15 mouse cellular contexts compared by ENCODE assay signal in genomic region chr5:25544061-25544460, GRCm38 (mm10). TPM values are rescaled to one million over a fixed set of nuclear protein-coding genes. Genes with fewer than 3 reads are reported as not detected.
DNase-seq lines count a peak whose midpoint lies in the region; ATAC-seq and TF ChIP-seq lines count a peak whose summit lies in the region.
"Had no signal": no experiment of that assay in that cellular context is flagged by ENCODE, and none has a peak within 500 bp of the region (broad histone marks: within the 10 kb centered on the region; RNA-seq: fewer than 3 reads in every experiment).

No protein-coding gene starts in this region.

- H3K79me2 ChIP-seq in heart, adult 2 months (replicated peaks; ENCODE audit: control insufficient read depth, insufficient read depth, low read length): no peaks in the 10 kb centered on the region

- ATAC-seq in heart, embryonic 12.5 days (ENCODE audit: insufficient number of reproducible peaks, low FRiP score): no peak

- no peak for TF ChIP-seq EP300 in heart, adult 2 months (IDR thresholded peaks at IDR 0.05; ENCODE audit: insufficient read depth, low read depth, low read length)

- H3K4me3 ChIP-seq in heart, adult 2 months: no peak overlapping the region
- H3K4me3 ChIP-seq in heart, embryonic 12.5 days: no peak overlapping the region
- H3K4me3 ChIP-seq: heart, embryonic 13.5 days; limb, embryonic 12.5 days; megakaryocyte, embryonic 14.5 days; neural tube, embryonic 12.5 days had no signal

- H3K27me3 ChIP-seq in heart, adult 2 months (ENCODE audit: control insufficient read depth, insufficient read depth, low read length): no peaks in the 10 kb centered on the region
- H3K27me3 ChIP-seq in heart, embryonic 12.5 days (replicated peaks): no peaks in the 10 kb centered on the region
- H3K27me3 ChIP-seq: heart, embryonic 13.5 days; limb, embryonic 12.5 days; neural tube, embryonic 12.5 days had no signal

- no peak overlapping the region for H3K9ac ChIP-seq in heart, adult 2 months (ENCODE audit: low read depth, low read length)
- no peak overlapping the region for H3K9ac ChIP-seq in heart, embryonic 12.5 days
- H3K9ac ChIP-seq: heart, embryonic 13.5 days; limb, embryonic 12.5 days; neural tube, embryonic 12.5 days had no signal

- TF ChIP-seq POLR2A in heart, adult 2 months (IDR thresholded peaks at IDR 0.05; ENCODE audit: insufficient read depth, low read depth, low read length): no peak

- H3K27ac ChIP-seq in heart, adult 2 months: no peak overlapping the region
- H3K27ac ChIP-seq in heart, embryonic 12.5 days (ENCODE audit: poor library complexity, severe bottlenecking): no peak overlapping the region
- H3K27ac ChIP-seq: heart, embryonic 13.5 days; limb, embryonic 12.5 days; neural tube, embryonic 12.5 days had no signal

- no peak overlapping the region for H3K4me2 ChIP-seq in heart, embryonic 12.5 days
- H3K4me2 ChIP-seq: heart, embryonic 13.5 days; limb, embryonic 12.5 days; neural tube, embryonic 12.5 days had no signal

- no peaks in the 10 kb centered on the region for H3K36me3 ChIP-seq in heart, adult 2 months (ENCODE audit: control insufficient read depth, insufficient read depth, low read length)
- H3K36me3 ChIP-seq in heart, embryonic 12.5 days: no peaks in the 10 kb centered on the region
- H3K36me3 ChIP-seq: heart, embryonic 13.5 days; limb, embryonic 12.5 days; neural tube, embryonic 12.5 days had no signal

- H3K4me1 ChIP-seq in heart, adult 2 months (ENCODE audit: control insufficient read depth, insufficient read depth, low read length): no peaks in the 10 kb centered on the region
- no peaks in the 10 kb centered on the region for H3K4me1 ChIP-seq in heart, embryonic 12.5 days (replicated peaks)
- H3K4me1 ChIP-seq: heart, embryonic 13.5 days; limb, embryonic 12.5 days; neural tube, embryonic 12.5 days had no signal

- H3K9me3 ChIP-seq in heart, embryonic 12.5 days (replicated peaks): no peaks in the 10 kb centered on the region
- H3K9me3 ChIP-seq: heart, embryonic 13.5 days; neural tube, embryonic 12.5 days had no signal

- DNase-seq in heart, adult 2 months: peak; percentile 71 to 73
- DNase-seq in 3T3-L1 (ENCODE audit: low read depth, low spot score): peak; percentile 69
- DNase-seq in adrenal gland, postnatal 10 days: peak; percentile 59
- peak; percentile 43 for DNase-seq in gastrocnemius, postnatal 10 days
- DNase-seq in thymus, postnatal 25 days: no peak
- DNase-seq in left cerebral cortex, postnatal 14 days (ENCODE audit: low spot score in 2 of 2): no peak
- no peak for DNase-seq in layer of hippocampus, postnatal 14 days (ENCODE audit: low spot score in 2 of 2)
- DNase-seq: kidney, postnatal 4 days had no signal

- no peak for TF ChIP-seq CTCF in heart, adult 2 months (IDR thresholded peaks at IDR 0.05)

- intact Hi-C loops in heart, adult 2 months (cut with DNase I): no loop called here
- intact Hi-C loops in left cerebral cortex, postnatal 14 days (cut with DNase I): no loop called here

- 68% methylated on average over 3 of the region's 3 CpGs for WGBS in heart, adult 2 months
- WGBS in heart, embryonic 12.5 days: 85% methylated on average over 3 of the region's 3 CpGs

RNA-seq across cellular contexts. Expression of gene Cct8l1, which starts 28.2 kb away (rescaled TPM):
- under 1 TPM in 1 of 2 experiments, not detected in 1; 0.18 TPM for total RNA-seq in heart, adult 2 months (2021)
- polyA plus RNA-seq in heart, adult 2 months (2012; rRNA removed): 0.06 and 0.18 TPM in 2 replicates
- 0.14 TPM in 1 of 2 replicates, not detected in the other for polyA plus RNA-seq in heart, embryonic 12.5 days (2016; fragmentation: Nextera tagmentation; extraction: Ambion mirVana)
- not detected for total RNA-seq in adrenal gland, postnatal 10 days (2021)
- not detected for total RNA-seq in gastrocnemius, postnatal 10 days (2021)
- total RNA-seq in left cerebral cortex, postnatal 14 days (2021): not detected
- total RNA-seq in layer of hippocampus, postnatal 14 days (2021): not detected
- total RNA-seq: common myeloid progenitor, adult 5-6 weeks had no signal
- polyA plus RNA-seq: heart, embryonic 13.5 days; intestine, embryonic 14.5 days; limb, embryonic 12.5 days had no signal

RNA-seq across cellular contexts. Expression of gene Kmt2c, which starts 45.5 kb away (rescaled TPM):
- total RNA-seq in heart, adult 2 months (2021): 10 to 100 TPM; 43.0 to 44.0 TPM
- polyA plus RNA-seq in heart, adult 2 months (2012; rRNA removed): 11.6 and 18.0 TPM in 2 replicates
- polyA plus RNA-seq in heart, embryonic 12.5 days (2016; fragmentation: Nextera tagmentation; extraction: Ambion mirVana): 12.3 and 13.7 TPM in 2 replicates
- total RNA-seq in adrenal gland, postnatal 10 days (2021): 10 to 100 TPM; 40.3 to 58.9 TPM
- 10 to 100 TPM; 32.1 to 43.2 TPM for total RNA-seq in gastrocnemius, postnatal 10 days (2021)
- total RNA-seq in left cerebral cortex, postnatal 14 days (2021): 10 to 100 TPM; 63.9 to 69.4 TPM
- 10 to 100 TPM; 79.9 to 88.1 TPM for total RNA-seq in layer of hippocampus, postnatal 14 days (2021)

Comparison
In these comparisons a context has a peak if more than half of its experiments do, and no peak if none do; other contexts are left out.
1. DNase-seq: peak in heart, adult 2 months (2 of 2), 3T3-L1 (single experiment), adrenal gland, postnatal 10 days (single experiment) and gastrocnemius, postnatal 10 days (single experiment); none in thymus, postnatal 25 days (single experiment), left cerebral cortex, postnatal 14 days (0 of 2) and layer of hippocampus, postnatal 14 days (0 of 2).